Mouse (Mus musculus) hindbrain, postnatal 0 days (tissue): Measurements from ENCODE around the gene Tnip1. TPM values are rescaled to one million over a fixed set of nuclear protein-coding genes. Genes with fewer than 3 reads are reported as not detected.

ENCODE experiments used
- ATAC-seq: fragments of 200-750 bp; cut with Nextera tagmentation; 2 replicates; pipeline ENCODE4 v1.8.0; 2017; ENCODE audit warnings: mild to moderate bottlenecking, moderate TSS enrichment, moderate library complexity
- DNase-seq: peaks from one replicate; pipeline ENCODE4 v3.0.0-alpha.2; 2015; ENCODE audit warnings: low spot score
- H3K27ac ChIP-seq: fragments of 300-500 bp; sonication (generic); 2 replicates; pipeline ENCODE4 v1.5.1; 2014; ENCODE audit warnings: mild to moderate bottlenecking
- H3K27me3 ChIP-seq: fragments of 300-500 bp; sonication (generic); 2 replicates; pipeline ENCODE4 v1.6.1; 2014; ENCODE audit warnings: low read length, mixed read lengths; ENCODE audit not compliant: insufficient read depth
- H3K36me3 ChIP-seq: fragments of 300-500 bp; sonication (generic); 2 replicates; pipeline ENCODE4 v1.6.1; 2014; ENCODE audit warnings: low read length, mixed read lengths; ENCODE audit not compliant: insufficient read depth
- H3K4me1 ChIP-seq: fragments of 300-500 bp; sonication (generic); 2 replicates; pipeline ENCODE4 v1.6.1; 2014; ENCODE audit warnings: antibody characterized with exemption, low read length, mixed read lengths; ENCODE audit not compliant: insufficient read depth
- H3K4me2 ChIP-seq: fragments of 300-500 bp; sonication (generic); 2 replicates; pipeline ENCODE4 v1.6.1; 2014; ENCODE audit warnings: low read depth, mild to moderate bottlenecking, low read length, moderate library complexity, mixed read lengths
- H3K4me3 ChIP-seq: fragments of 300-500 bp; sonication (generic); 2 replicates; pipeline ENCODE4 v1.5.1; 2014; ENCODE audit warnings: low read length
- H3K9ac ChIP-seq: fragments of 300-500 bp; sonication (generic); replicated peaks from 2 replicates; pipeline ENCODE4 v1.6.1; 2014; ENCODE audit warnings: mild to moderate bottlenecking, low read length, moderate library complexity, mixed read lengths
- H3K9me3 ChIP-seq: fragments of 300-500 bp; sonication (generic); 2 replicates; pipeline ENCODE4 v1.6.1; 2016; ENCODE audit warnings: low read length, mixed read lengths
- CTCF ChIP-seq: IDR thresholded peaks from 2 replicates; pipeline ENCODE4 v1.5.1; 2016; ENCODE audit warnings: antibody characterized with exemption, control low read depth, low read depth
- WGBS: fragments of 180-500 bp; shearing (Covaris S2); extraction: QIAGEN DNeasy Blood & Tissue Kit; methylation state at CpG from one replicate; pipeline ENCODE4 v1.1.7; 2014; 5-methylcytosine and 5-hydroxymethylcytosine counted together
- polyA plus RNA-seq: library from polyadenylated mRNA; unstranded; fragments of >200 nt; fragmentation: Nextera tagmentation; extraction: Ambion mirVana; gene quantifications from 2 replicates; pipeline ENCODE4 v1.2.1, GENCODE M21; 2015
- total RNA-seq: library from RNA; depleted of rRNA; stranded (reverse); fragments of >200 nt; gene quantifications from 2 replicates; pipeline ENCODE4 v1.2.3, GENCODE M21; 2014

Tnip1 gene
- total and polyA plus RNA-seq, 2 experiments from 2014 or later = 16.7 to 17.1 TPM

DNA sequence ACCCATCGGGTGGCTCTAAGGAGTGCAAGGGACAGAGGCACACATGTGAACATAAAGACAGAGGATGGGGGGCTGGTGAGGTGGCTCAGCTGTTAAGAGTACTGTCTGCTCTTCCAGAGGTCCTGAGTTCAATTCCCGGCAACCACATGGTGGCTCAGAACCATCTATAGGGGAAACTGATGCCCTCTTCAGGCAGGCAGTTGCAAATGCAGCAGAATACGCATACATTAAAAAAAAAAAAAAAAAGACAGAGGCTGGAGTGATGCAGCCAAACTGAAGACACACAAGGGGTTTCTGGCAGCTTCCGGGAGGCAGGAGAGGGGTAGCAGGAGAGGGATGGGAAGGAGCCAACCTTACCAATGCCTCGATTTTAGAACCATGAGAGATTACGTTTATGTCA lies 19.8 kb upstream of the Tnip1 start:
- H3K27ac ChIP-seq = no peak overlapping the region
- peaks cover 5% of the 10 kb centered on the region; the same call in 1 of the 2 replicates for H3K36me3 ChIP-seq
- no peak overlapping the region for H3K4me3 ChIP-seq
- TF ChIP-seq CTCF = peak; percentile 32
- no peak overlapping the region for H3K9ac ChIP-seq
- no peaks in the 10 kb centered on the region for H3K9me3 ChIP-seq
- no peaks in the 10 kb centered on the region for H3K4me1 ChIP-seq
- H3K4me2 ChIP-seq = no peak overlapping the region
- DNase-seq (no peak), ATAC-seq (no peak)
- WGBS = 84% methylated on average over 6 of the region's 6 CpGs
- no peaks in the 10 kb centered on the region for H3K27me3 ChIP-seq

DNA sequence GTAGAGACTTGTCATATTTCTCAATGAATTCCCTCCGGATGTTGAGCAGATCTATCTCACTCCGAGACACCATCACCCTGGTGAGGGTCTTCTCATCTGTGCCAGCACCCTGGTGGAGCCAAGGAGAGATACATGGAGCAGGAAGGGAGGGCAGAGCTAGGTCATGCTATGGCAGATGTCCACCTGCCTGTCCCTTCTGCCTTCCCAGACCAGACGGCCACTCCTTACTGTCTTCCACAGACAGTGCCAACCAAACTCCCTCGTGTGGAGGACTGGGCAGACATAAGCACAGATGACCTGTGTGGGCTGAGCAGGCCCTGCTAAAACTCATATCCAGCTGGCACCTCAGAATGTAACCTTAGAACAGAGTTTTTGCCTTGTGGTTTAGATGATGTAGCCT lies 18.9 kb upstream of the Tnip1 start:
- 91% methylated on average over 4 of the region's 4 CpGs for WGBS
- H3K4me1 ChIP-seq = no peaks in the 10 kb centered on the region
- H3K27ac ChIP-seq = no peak overlapping the region
- TF ChIP-seq CTCF = no peak
- no peaks in the 10 kb centered on the region for H3K9me3 ChIP-seq
- H3K4me3 ChIP-seq = no peak overlapping the region
- no peaks in the 10 kb centered on the region for H3K27me3 ChIP-seq
- DNase-seq = no peak
- no peak overlapping the region for H3K9ac ChIP-seq
- ATAC-seq = no peak
- H3K4me2 ChIP-seq = no peak overlapping the region
- peaks cover 5% of the 10 kb centered on the region; the same call in 1 of the 2 replicates for H3K36me3 ChIP-seq

DNA sequence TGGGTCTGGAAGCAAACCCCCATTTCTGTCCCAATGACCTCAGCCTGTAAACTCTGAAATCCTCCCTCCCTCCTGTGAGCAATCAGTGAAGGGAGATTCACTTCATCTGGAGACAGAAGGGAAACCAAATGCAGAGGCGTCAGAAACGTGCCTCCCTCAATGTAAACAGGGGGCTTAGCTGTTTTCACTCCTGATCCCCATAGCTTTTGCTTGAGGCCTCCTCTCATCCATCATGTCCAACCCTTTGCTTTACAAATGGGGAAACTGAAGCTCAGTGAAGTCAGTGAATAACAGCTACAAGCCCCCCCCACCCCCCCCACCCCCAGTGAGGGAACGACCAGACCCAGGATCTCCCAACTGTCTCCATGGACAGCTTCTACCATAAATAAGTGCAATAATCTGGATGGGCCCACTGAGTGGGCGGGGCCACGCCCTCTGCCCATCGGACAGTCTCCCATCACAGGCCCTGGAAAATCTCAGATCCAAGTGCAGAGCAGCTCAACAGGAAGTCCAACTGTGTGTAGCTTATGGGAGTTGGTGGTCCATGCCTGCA lies 14.7 kb upstream of the Tnip1 start:
- ATAC-seq (no peak), DNase-seq (no peak)
- H3K4me2 ChIP-seq = no peak overlapping the region
- H3K9me3 ChIP-seq = no peaks in the 10 kb centered on the region
- no peak overlapping the region for H3K4me3 ChIP-seq
- no peak overlapping the region for H3K9ac ChIP-seq
- H3K36me3 ChIP-seq = peaks cover 5% of the 10 kb centered on the region; the same call in 1 of the 2 replicates
- peaks cover 6% of the 10 kb centered on the region; the same call in 1 of the 2 replicates for H3K4me1 ChIP-seq
- H3K27ac ChIP-seq = no peak overlapping the region
- WGBS = 69% methylated on average over 6 of the region's 6 CpGs
- H3K27me3 ChIP-seq = no peaks in the 10 kb centered on the region
- TF ChIP-seq CTCF = no peak

DNA sequence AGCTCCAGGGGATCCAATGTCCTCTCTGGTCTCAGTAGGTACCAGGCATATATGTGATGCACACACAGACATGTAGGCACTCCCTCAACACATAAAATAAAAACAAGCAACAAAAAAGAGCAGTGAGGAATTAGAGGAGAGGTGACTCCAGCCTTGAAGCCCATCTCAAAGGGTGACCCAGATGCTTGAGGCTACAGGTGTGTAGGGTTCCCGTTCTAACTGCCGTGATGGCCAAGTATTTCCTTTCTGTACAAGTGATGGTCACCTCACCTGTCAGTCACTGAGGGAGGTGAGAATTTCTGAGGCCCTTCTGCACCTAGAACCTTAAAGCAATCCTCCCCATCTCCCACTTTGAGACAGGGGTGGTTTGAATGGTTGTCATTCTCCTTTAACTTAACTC lies 13.6 kb upstream of the Tnip1 start:
- H3K4me2 ChIP-seq = no peak overlapping the region
- DNase-seq = no peak
- peaks cover 6% of the 10 kb centered on the region; the same call in 1 of the 2 replicates for H3K4me1 ChIP-seq
- no peak for ATAC-seq
- 98% methylated on average over 2 of the region's 2 CpGs for WGBS
- TF ChIP-seq CTCF = no peak
- peaks cover 3% of the 10 kb centered on the region; the same call in 1 of the 2 replicates for H3K36me3 ChIP-seq
- no peak overlapping the region for H3K9ac ChIP-seq
- no peaks in the 10 kb centered on the region for H3K27me3 ChIP-seq
- H3K9me3 ChIP-seq = no peaks in the 10 kb centered on the region
- no peak overlapping the region for H3K4me3 ChIP-seq
- no peak overlapping the region for H3K27ac ChIP-seq

DNA sequence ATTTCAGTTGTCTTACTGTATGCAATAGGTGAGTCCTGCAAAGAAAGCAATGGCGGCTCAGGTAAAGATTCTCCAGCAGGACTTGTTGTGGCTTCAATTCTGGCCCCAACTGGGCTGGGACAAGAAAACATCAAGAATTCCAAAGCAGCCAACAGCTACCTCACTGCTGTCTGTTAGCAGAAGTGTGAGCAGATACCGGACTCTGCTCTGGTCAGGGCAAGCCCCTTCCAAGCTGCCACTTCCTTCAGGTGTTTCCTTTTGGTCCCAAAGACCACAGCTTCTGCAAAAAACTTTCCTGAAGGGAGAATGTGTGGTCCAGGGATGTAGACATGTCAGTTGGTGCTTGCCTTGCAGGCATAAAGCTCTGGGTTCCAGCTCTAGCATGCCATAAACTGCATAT lies 13.0 kb upstream of the Tnip1 start:
- Histone ChIP-seq H3K27me3 (no peaks in the 10 kb centered on the region), H3K4me2 (no peak overlapping the region), H3K27ac (no peak overlapping the region), H3K4me3 (no peak overlapping the region), H3K9me3 (no peaks in the 10 kb centered on the region), H3K36me3 (peaks cover 3% of the 10 kb centered on the region; the same call in 1 of the 2 replicates), H3K9ac (no peak overlapping the region), H3K4me1 (peaks cover 6% of the 10 kb centered on the region; the same call in 1 of the 2 replicates)
- no peak for TF ChIP-seq CTCF
- ATAC-seq (no peak), DNase-seq (no peak)
- 98% methylated on average over 2 of the region's 2 CpGs for WGBS

DNA sequence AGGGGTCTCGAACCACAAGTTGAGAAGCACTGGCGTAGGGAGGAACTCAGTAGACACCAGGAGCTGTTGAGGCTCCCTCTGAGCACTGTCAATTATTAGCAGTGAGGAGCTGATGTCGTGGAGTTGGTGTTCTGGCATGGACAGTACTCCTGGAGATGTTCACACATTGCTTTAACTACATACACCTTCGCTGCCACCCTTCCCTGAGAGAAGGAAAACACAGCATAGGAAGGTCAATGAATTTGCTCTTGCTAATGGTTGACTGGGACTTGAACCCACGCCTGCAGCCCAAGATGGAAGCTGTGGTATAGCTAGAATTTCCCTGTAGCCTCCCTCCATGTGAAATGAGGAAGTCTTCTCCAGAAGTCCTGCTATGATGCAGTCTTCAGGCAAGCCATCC lies 12.6 kb upstream of the Tnip1 start:
- no peak for DNase-seq

DNA sequence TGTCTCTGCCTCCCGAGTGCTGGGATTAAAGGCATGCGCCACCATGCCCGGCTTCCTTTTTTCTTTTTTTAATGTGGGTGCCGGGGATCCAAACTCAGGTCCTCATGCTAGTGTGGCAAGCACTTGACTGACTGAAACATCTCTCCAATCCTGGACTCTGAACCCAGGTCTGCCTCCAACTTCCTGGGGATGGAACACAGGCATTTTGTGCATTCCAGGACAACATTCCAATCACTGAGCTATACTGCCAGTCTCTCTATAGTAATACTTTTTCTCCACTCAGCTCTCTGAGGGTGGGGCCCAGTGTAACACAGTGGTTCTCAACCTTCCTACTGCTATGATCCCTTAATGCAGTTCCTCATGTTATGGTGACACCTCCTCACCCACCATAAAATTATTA lies 11.9 kb upstream of the Tnip1 start:
- Histone ChIP-seq H3K27ac (no peak overlapping the region), H3K4me3 (no peak overlapping the region), H3K4me2 (no peak overlapping the region), H3K9ac (no peak overlapping the region), H3K4me1 (peaks cover 6% of the 10 kb centered on the region; the same call in 1 of the 2 replicates), H3K27me3 (no peaks in the 10 kb centered on the region), H3K9me3 (no peaks in the 10 kb centered on the region), H3K36me3 (peaks cover 3% of the 10 kb centered on the region; the same call in 1 of the 2 replicates)
- DNase-seq (no peak), ATAC-seq (no peak)
- 91% methylated on average over 4 of the region's 4 CpGs for WGBS
- no peak for TF ChIP-seq CTCF

More for the DNA sequence above, 12.6 kb upstream of the Tnip1 start:
- Histone ChIP-seq H3K9ac (no peak overlapping the region), H3K27ac (no peak overlapping the region), H3K4me3 (no peak overlapping the region), H3K4me2 (no peak overlapping the region), H3K36me3 (peaks cover 3% of the 10 kb centered on the region; the same call in 1 of the 2 replicates), H3K27me3 (no peaks in the 10 kb centered on the region), H3K4me1 (peaks cover 6% of the 10 kb centered on the region; the same call in 1 of the 2 replicates), H3K9me3 (no peaks in the 10 kb centered on the region)
- ATAC-seq = no peak
- WGBS = 77% methylated on average over 5 of the region's 5 CpGs
- TF ChIP-seq CTCF = no peak
